Mouse (Mus musculus): ENCODE results near the gene Tomt. TPM values are rescaled to one million over a fixed set of nuclear protein-coding genes. Genes with fewer than 3 reads are reported as not detected.

Gene Tomt
- polyA plus RNA-seq (2014; fragmentation: Illumina TruSeq; extraction: RNeasy Lipid Tissue Mini Kit (QIAGEN cat#74804); ENCODE audit: insufficient read depth, low read depth, low replicate concordance): 0.08 TPM

GRCm38 (mm10) chr7:101906287-101906681, at the start of gene Tomt:
Gene Tomt (minus strand): TSS chr7:101906359.

GRCm38 (mm10) chr7:101933751-101934240, 27.6 kb upstream of the Tomt start, which contains the start of the genes Lrrc51 and Numa1:
Gene Lrrc51 (minus strand): TSS chr7:101933895.
Gene Numa1 (plus strand): TSS chr7:101934111.

GRCm38 (mm10) chr7:101905561-101906286, 435 bp downstream of the Tomt start, which contains the start of gene Lamtor1:
Gene Lamtor1 (plus strand): TSS chr7:101905904.

GRCm38 (mm10) chr7:101870629-101871028, 35.5 kb downstream of the Tomt start, which contains the start of gene Folr1:
Gene Folr1 (minus strand): TSS chr7:101870788.

GRCm38 (mm10) chr7:101863415-101863814, 42.7 kb downstream of the Tomt start, which contains the start of gene Anapc15:
Gene Anapc15 (plus strand): TSS chr7:101863715.

GRCm38 (mm10) chr7:101857094-101857493, 49.1 kb downstream of the Tomt start, which contains the start of gene Folr2:
Gene Folr2 (minus strand): TSS chr7:101857194.

Other genes with a start within 250 kb of the Tomt start
- 14.0 TPM for gene Clpb, start 242.7 kb downstream of the Tomt start, polyA plus RNA-seq (2014; fragmentation: Illumina TruSeq; extraction: RNeasy Lipid Tissue Mini Kit (QIAGEN cat#74804); ENCODE audit: insufficient read depth, low read depth, low replicate concordance)
- not detected for gene Phox2a, start 88.0 kb downstream of the Tomt start, polyA plus RNA-seq (2014; fragmentation: Illumina TruSeq; extraction: RNeasy Lipid Tissue Mini Kit (QIAGEN cat#74804); ENCODE audit: insufficient read depth, low read depth, low replicate concordance)
- 18.5 TPM for gene Inppl1, start 68.1 kb downstream of the Tomt start, polyA plus RNA-seq (2014; fragmentation: Illumina TruSeq; extraction: RNeasy Lipid Tissue Mini Kit (QIAGEN cat#74804); ENCODE audit: insufficient read depth, low read depth, low replicate concordance)
- gene Folr2, start 49.2 kb downstream of the Tomt start, polyA plus RNA-seq (2014; fragmentation: Illumina TruSeq; extraction: RNeasy Lipid Tissue Mini Kit (QIAGEN cat#74804); ENCODE audit: insufficient read depth, low read depth, low replicate concordance): 13.4 TPM
- gene Anapc15, start 42.6 kb downstream of the Tomt start, polyA plus RNA-seq (2014; fragmentation: Illumina TruSeq; extraction: RNeasy Lipid Tissue Mini Kit (QIAGEN cat#74804); ENCODE audit: insufficient read depth, low read depth, low replicate concordance): 16.4 TPM
- gene Folr1, start 35.6 kb downstream of the Tomt start, polyA plus RNA-seq (2014; fragmentation: Illumina TruSeq; extraction: RNeasy Lipid Tissue Mini Kit (QIAGEN cat#74804); ENCODE audit: insufficient read depth, low read depth, low replicate concordance): 1.5 TPM
- 106 TPM for gene Lamtor1, start 455 bp downstream of the Tomt start, polyA plus RNA-seq (2014; fragmentation: Illumina TruSeq; extraction: RNeasy Lipid Tissue Mini Kit (QIAGEN cat#74804); ENCODE audit: insufficient read depth, low read depth, low replicate concordance)
- 35.5 TPM for gene Lrrc51, start 27.5 kb upstream of the Tomt start, polyA plus RNA-seq (2014; fragmentation: Illumina TruSeq; extraction: RNeasy Lipid Tissue Mini Kit (QIAGEN cat#74804); ENCODE audit: insufficient read depth, low read depth, low replicate concordance)
- gene Numa1, start 27.8 kb upstream of the Tomt start, polyA plus RNA-seq (2014; fragmentation: Illumina TruSeq; extraction: RNeasy Lipid Tissue Mini Kit (QIAGEN cat#74804); ENCODE audit: insufficient read depth, low read depth, low replicate concordance): 42.8 TPM
- gene Il18bp, start 112.3 kb upstream of the Tomt start, polyA plus RNA-seq (2014; fragmentation: Illumina TruSeq; extraction: RNeasy Lipid Tissue Mini Kit (QIAGEN cat#74804); ENCODE audit: insufficient read depth, low read depth, low replicate concordance): 7.6 TPM
- gene Rnf121, start 159.1 kb upstream of the Tomt start, polyA plus RNA-seq (2014; fragmentation: Illumina TruSeq; extraction: RNeasy Lipid Tissue Mini Kit (QIAGEN cat#74804); ENCODE audit: insufficient read depth, low read depth, low replicate concordance): 23.2 TPM
- 7.4 TPM for gene Xndc1, start 159.2 kb upstream of the Tomt start, polyA plus RNA-seq (2014; fragmentation: Illumina TruSeq; extraction: RNeasy Lipid Tissue Mini Kit (QIAGEN cat#74804); ENCODE audit: insufficient read depth, low read depth, low replicate concordance)
- gene Xntrpc, start 159.4 kb upstream of the Tomt start, polyA plus RNA-seq (2014; fragmentation: Illumina TruSeq; extraction: RNeasy Lipid Tissue Mini Kit (QIAGEN cat#74804); ENCODE audit: insufficient read depth, low read depth, low replicate concordance): 0.56 TPM
- 0.20 TPM for gene Trpc2, start 176.8 kb upstream of the Tomt start, polyA plus RNA-seq (2014; fragmentation: Illumina TruSeq; extraction: RNeasy Lipid Tissue Mini Kit (QIAGEN cat#74804); ENCODE audit: insufficient read depth, low read depth, low replicate concordance)
- gene Art1, start 195.4 kb upstream of the Tomt start, polyA plus RNA-seq (2014; fragmentation: Illumina TruSeq; extraction: RNeasy Lipid Tissue Mini Kit (QIAGEN cat#74804); ENCODE audit: insufficient read depth, low read depth, low replicate concordance): 3.4 TPM
- 0.82 TPM for gene Art5, start 203.1 kb upstream of the Tomt start, polyA plus RNA-seq (2014; fragmentation: Illumina TruSeq; extraction: RNeasy Lipid Tissue Mini Kit (QIAGEN cat#74804); ENCODE audit: insufficient read depth, low read depth, low replicate concordance)
- gene Chrna10, start 210.5 kb upstream of the Tomt start, polyA plus RNA-seq (2014; fragmentation: Illumina TruSeq; extraction: RNeasy Lipid Tissue Mini Kit (QIAGEN cat#74804); ENCODE audit: insufficient read depth, low read depth, low replicate concordance): 0.96 TPM

Measured in lung, adult 10 weeks (tissue).